Mouse (Mus musculus) thymus, postnatal 36 days (tissue): ENCODE data around the gene Ehbp1l1.

Source experiments
- DNase-seq, 2 experiments: peaks; one replicate each; pipeline ENCODE4 v3.0.0; 2022; ENCODE audit warnings: mixed read lengths in 2 of 2

Gene Ehbp1l1

DNA sequence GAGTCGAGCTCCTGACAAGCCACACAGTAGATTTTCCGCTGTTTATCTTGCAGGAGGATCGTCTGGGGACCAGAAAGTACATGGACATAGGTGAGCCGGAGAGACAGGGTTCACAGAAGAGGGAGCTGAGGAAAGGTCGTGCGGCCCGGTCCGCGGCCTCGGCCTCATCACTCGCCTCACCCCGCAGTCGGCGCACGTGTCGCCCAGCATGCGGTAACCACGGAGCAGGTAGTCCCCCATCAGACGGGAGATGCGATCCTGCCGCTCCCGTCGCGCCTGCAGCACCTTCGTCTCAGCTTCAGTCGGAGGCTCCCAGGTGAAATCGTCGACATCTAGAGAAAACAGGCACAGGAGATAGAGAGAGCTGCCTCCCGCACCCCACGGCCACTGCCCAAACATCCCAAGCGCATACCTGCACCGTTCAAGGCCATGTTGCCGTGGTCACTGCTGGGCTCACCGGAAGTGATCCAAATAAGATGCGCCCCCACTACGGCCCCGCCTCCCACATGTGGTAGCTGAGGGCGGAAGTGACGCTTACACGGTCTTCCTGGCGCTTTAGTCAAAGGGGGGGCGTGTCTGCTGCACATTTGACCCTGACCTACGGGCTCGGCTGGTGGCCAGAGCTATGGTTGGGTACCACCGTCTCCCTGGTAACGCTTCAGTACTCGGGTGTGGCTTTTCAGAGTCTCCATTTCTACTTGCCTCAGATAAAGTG is 5.3 kb upstream of the Ehbp1l1 start:
- peak; percentile 82 to 87 for DNase-seq

DNA sequence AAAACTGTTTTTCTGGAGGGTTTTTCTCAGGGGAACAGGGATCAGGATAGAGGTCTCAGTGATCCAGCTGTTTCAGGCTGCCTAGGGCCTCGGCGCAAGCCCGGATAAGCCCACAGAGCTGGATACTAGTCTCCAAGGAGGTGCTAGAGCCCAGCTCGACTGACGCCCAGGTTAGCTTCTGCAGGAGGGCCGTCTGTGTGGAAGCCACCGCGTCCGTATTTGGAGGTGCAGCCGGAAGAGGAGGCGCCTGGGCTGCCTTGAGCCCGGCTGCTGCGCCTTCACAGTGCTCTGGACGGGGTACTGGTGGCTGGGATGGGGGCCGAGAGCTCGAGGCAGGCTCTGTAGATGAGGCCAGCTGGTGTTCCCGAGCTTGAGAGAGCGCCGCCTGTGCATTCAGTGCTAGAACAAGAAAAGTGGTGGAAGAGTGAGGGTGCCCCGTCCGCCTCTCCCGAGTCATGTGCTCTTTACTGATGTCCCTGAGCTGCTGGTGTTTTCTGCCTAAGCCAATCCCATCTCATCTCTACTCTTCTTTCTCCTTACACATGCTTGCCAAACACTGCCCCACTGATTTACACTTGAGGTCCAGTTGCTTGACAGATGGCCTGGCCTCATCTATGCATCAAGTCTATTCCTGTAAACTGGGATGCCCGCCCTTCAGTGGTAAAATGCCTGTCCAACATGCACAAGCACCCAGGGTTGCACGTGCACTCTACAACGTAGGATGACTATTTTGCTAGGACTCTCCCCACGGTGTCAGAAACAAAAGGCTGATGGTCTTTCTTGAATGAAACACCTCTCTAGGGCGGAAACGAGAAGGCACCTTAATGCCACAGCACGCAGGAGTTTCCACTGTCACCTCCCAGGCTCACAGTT is 4.4 kb upstream of the Ehbp1l1 start:
- peak; percentile 48 to 52 for DNase-seq

DNA sequence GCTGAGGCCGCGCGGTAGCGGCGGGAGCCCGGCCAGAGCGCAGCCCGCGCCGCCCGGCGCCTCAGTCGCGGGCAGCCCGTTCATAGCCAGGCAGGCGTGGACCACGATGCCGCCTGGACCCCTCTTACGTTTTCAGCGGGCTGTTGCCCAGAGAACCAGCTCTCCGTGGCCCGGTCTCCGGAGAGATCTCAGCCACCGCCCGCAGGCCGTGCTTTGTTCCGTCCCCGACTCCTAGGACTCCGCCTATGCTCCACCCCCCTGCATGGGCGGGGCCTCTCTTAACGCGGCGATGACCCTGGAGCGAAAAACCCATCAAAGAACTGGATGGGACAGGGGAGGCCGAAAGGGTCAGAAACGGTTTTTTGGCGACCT is 3.3 kb upstream of the Ehbp1l1 start, which contains the start of gene Fam89b:
TSS of gene Fam89b (minus strand) at position 210 of the 372 bp plus-strand sequence.
- peak; percentile 86 to 87 for DNase-seq

- DNase-seq: peak in 1 of 2 experiments; percentile 57
These were observed 2.7 kb upstream of the Ehbp1l1 start for GRCm38 (mm10) chr19:5728631-5729443.

DNA sequence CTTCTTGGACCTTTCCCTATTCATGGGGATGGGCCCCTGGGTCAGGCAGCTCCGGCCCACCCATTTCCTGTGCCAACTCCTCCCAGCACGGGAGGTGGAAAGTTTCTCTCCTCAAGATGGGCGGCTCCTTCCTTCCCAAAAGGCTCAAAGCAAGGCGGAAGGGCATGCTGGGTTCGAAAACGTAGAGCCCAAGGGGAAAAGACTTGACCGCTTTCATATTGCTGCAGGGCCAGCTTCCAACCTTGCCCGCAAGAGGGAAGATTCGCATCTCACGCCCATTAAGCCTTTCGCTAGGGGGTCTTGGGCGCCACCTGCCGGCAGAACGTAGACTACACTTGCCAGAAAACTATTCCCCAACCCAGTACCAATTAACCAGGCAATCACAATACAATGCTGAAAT is 1.6 kb upstream of the Ehbp1l1 start:
- DNase-seq: peak; percentile 82 to 89

GRCm38 (mm10) chr19:5726961-5727578 is 953 bp upstream of the Ehbp1l1 start:
- DNase-seq: no peak

GRCm38 (mm10) chr19:5725029-5725707 is 949 bp downstream of the Ehbp1l1 start:
- DNase-seq: no peak

- DNase-seq: no peak
These were observed 1.6 kb downstream of the Ehbp1l1 start for GRCm38 (mm10) chr19:5724549-5724941.

- no peak for DNase-seq
These were observed 2.1 kb downstream of the Ehbp1l1 start for GRCm38 (mm10) chr19:5723934-5724548.

DNA sequence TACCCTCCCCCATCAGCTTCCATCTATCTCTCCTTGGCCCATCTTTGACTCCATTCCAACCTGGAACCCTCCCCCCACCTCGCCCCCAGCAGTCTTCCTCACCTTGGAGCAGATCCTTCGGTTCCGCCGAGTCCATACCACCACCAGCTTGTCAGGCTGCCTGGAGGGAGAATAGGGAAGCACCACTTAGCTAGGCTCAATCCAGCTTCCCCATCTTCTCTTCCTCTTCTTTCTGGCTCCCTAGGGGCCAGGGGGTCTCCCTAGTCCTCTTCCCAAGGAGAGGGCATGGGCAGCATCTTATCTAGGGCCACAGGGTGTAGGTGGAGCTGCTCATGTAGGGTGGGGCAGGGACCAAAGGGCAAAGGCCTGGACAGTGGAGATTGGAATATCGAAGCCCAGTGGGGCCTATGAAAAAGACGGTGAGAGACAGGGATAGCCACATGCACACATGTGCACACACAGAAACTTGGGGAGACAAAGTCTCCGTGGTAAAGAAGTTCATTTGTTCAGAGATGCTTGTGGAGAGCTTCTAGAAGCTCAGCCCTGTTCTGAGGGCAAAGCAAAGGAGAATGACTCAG is 3.2 kb downstream of the Ehbp1l1 start:
- no peak for DNase-seq

DNA sequence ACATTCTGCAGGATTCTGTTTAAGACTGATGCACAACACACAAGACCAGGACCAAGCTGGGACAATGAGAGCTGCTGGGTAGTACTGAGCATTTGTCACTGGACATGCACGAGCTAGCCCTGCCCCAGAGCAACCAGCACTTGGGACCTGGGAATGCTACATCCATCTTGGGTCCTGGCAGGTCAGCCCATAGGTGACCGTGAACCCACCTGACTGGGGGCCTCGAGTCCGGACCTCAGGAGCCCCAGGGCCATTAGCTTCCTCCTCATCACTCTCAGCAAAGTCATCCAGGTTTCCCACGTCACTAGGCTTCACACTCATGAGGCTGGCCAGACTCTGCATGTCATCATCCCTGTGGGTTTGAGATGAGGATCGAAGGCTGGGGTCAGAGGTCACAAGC is 4.9 kb downstream of the Ehbp1l1 start:
- DNase-seq: no peak

- DNase-seq: no peak
These were observed 9.2 kb downstream of the Ehbp1l1 start for GRCm38 (mm10) chr19:5716955-5717354.

- DNase-seq: no peak
These were observed 10.1 kb downstream of the Ehbp1l1 start for GRCm38 (mm10) chr19:5715793-5716688.

DNA sequence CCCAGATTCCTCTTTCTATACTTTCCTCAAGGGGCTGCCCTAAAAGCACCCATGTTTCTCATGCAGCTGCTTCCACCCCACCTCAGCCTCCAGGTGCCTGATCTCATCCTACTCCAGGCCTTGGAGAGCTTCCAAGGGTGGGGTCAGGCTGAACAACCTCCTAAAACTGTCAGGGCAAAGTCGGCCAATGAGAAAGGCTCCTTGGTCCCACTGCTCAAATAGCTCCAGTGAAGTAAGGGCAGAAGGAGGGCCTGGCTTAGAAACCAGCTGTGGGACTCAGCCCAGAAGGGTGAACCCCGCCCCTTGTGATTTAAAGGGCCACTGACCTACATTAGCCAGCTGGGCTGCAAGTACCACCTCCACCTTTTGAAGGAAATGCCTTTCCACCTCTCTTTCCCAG is 12.4 kb downstream of the Ehbp1l1 start:
- DNase-seq: no peak

DNA sequence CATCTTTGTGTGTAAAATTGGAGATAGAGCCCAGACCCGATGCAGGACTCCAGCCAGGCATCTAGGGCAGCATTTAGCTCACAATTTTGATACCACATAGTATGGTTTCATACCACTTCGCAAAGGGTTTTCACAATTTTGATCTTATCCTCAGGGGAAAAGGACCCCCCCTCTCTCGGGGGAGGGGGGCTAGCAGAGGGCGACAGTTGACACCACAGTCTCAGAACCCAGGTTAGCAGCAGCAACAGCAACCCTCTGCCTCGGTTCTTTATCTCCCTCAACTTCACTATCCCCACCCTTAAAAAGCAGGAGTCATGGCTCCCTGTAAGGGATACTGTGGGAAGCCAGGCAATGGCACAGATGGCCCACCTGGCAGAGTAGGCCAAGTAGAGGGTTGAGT is 12.9 kb downstream of the Ehbp1l1 start:
- no peak for DNase-seq

DNA sequence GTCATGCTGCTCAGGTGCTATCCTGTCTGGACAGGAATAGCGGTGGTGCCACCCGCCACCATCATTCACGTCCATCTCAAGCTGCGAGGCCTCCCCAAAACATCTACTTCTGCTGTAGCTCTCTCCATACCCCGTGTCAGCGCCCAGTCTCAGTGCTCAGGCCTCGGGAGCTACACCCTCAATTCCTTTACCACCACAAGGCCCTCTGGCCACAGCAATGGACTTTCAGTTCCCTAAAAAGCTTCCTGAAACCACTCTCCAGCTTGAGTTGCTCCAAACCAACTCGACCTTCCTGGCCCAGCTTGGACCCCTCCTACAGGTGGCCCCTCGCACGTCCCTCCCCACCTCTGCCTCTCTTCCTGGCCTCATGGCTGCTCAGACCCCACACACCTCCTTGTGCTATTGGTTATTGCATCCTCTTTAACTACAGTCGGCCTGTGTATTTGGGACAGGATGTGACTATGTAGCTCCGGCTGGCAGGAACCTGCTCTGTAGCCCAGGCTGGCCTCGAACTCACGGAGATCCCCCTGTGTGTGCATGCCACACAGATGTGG is 14.1 kb downstream of the Ehbp1l1 start:
- DNase-seq: no peak

- DNase-seq: peak; percentile 58 to 60
These were observed 14.9 kb downstream of the Ehbp1l1 start for GRCm38 (mm10) chr19:5711218-5711617.

GRCm38 (mm10) chr19:5710581-5710980 is 15.5 kb downstream of the Ehbp1l1 start:
- DNase-seq: no peak

DNA sequence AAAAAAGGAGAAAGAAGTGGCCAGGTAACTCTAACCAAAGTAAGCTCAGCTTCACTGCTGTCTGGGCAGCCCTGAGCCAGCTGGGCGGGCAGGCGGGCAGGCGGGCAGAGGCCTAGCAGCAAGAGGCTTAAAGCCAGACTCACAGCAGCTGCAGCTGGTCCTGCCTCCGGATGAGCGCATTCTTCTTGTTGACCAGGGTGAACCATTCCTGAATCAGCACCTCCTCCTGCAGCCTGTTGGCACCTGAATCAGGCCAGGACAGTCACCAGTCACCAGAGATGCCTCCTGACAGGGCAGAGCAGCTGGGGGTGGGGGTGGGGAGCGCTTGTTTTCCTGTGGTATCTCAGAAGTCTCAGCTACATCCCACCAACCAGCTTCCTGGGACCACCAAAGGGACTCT is 16.0 kb downstream of the Ehbp1l1 start:
- DNase-seq: no peak
